Mouse (Mus musculus) urinary bladder, postnatal 4 days (tissue): ENCODE measurements around the gene Bola3.

Experiments
- DNase-seq, 2 experiments: peaks; one replicate each; pipeline ENCODE4 v3.0.0; 2021 to 2022; ENCODE audit warnings: low spot score in 2 of 2

Gene Bola3

GRCm38 (mm10) chr6:83395544-83396229 lies 46.7 kb downstream of the Bola3 start:
- no peak for DNase-seq

- no peak for DNase-seq
Measured at GRCm38 (mm10) chr6:83396711-83397110, 47.8 kb downstream of the Bola3 start.

GRCm38 (mm10) chr6:83397728-83398127 lies 48.8 kb downstream of the Bola3 start:
- DNase-seq: no peak

- no peak for DNase-seq
Measured at GRCm38 (mm10) chr6:83399790-83400189, 50.8 kb downstream of the Bola3 start.

GRCm38 (mm10) chr6:83403481-83403880 lies 54.5 kb downstream of the Bola3 start:
- no peak for DNase-seq

GRCm38 (mm10) chr6:83404571-83404970 lies 55.6 kb downstream of the Bola3 start:
- no peak for DNase-seq

- no peak for DNase-seq
Measured at GRCm38 (mm10) chr6:83405511-83406064, 56.6 kb downstream of the Bola3 start.

GRCm38 (mm10) chr6:83408510-83408909 lies 59.6 kb downstream of the Bola3 start:
- DNase-seq: no peak
